21 mouse cellular contexts compared by ENCODE assay signal in the genomic region with DNA sequence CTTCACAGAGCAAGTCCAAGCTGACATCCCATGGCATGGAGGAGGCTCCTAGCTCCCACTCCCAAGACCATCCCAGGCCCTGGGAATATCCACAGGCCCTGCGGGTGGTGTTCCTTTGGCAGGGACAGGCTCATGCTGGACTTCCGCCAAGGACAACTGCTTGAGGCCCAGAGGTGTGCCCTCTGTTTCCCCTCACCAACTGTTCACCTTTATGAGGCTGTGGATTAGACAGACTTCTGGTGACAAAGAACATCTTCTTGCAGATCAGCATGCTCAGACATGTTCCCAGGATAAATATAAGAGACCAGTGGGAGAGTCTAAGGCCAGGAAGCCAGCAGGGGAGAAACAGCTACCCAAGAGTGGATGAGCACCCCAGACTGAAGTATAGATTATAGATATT.
"Had no signal": no experiment of that assay in that cellular context is flagged by ENCODE, and none has a peak within 500 bp of the region (broad histone marks: within the 10 kb centered on the region; RNA-seq: fewer than 3 reads in every experiment).

No protein-coding gene starts in this region.

- ATAC-seq: liver, postnatal 0 days; lung, postnatal 0 days; midbrain, embryonic 15.5 days had no signal

- DNase-seq: kidney, adult 18-20 months; kidney, adult 9 months; kidney, postnatal 4 days; left cerebral cortex, postnatal 4 days; liver, postnatal 0 days; lung, embryonic 14.5 days; right cerebral cortex, adult 18-20 months; right cerebral cortex, postnatal 14 days; right cerebral cortex, postnatal 4 days; thymus, postnatal 25 days had no signal

- H3K27me3 ChIP-seq: limb, embryonic 12.5 days; limb, embryonic 15.5 days; midbrain, embryonic 12.5 days; midbrain, embryonic 15.5 days; neural tube, embryonic 12.5 days; neural tube, embryonic 15.5 days had no signal

- H3K27ac ChIP-seq: kidney, postnatal 0 days; limb, embryonic 12.5 days; limb, embryonic 15.5 days; liver, embryonic 14.5 days; macrophage; midbrain, embryonic 12.5 days; midbrain, embryonic 15.5 days; neural tube, embryonic 12.5 days; neural tube, embryonic 15.5 days had no signal

- H3K36me3 ChIP-seq: limb, embryonic 15.5 days; midbrain, embryonic 15.5 days; neural tube, embryonic 12.5 days; neural tube, embryonic 15.5 days had no signal

- H3K9ac ChIP-seq: limb, embryonic 12.5 days; limb, embryonic 15.5 days; liver, embryonic 14.5 days; liver, postnatal 0 days; lung, embryonic 14.5 days; midbrain, embryonic 12.5 days; midbrain, embryonic 15.5 days; neural tube, embryonic 12.5 days; neural tube, embryonic 15.5 days had no signal

- H3K9me3 ChIP-seq: limb, embryonic 12.5 days; limb, embryonic 15.5 days; midbrain, embryonic 12.5 days; midbrain, embryonic 15.5 days; neural tube, embryonic 12.5 days; neural tube, embryonic 15.5 days had no signal

- H3K4me3 ChIP-seq: limb, embryonic 12.5 days; limb, embryonic 15.5 days; midbrain, embryonic 12.5 days; midbrain, embryonic 15.5 days; neural tube, embryonic 12.5 days; neural tube, embryonic 15.5 days had no signal

- H3K4me2 ChIP-seq: limb, embryonic 12.5 days; limb, embryonic 15.5 days; liver, embryonic 11.5 days; lung, embryonic 14.5 days; midbrain, embryonic 12.5 days; midbrain, embryonic 15.5 days; neural tube, embryonic 12.5 days; neural tube, embryonic 15.5 days had no signal
